Mouse (Mus musculus) heart, postnatal 36 days (tissue): ENCODE measurements around the gene Utp11. TPM values are rescaled to one million over a fixed set of nuclear protein-coding genes. Genes with fewer than 3 reads are reported as not detected.
A peak's percentile ranks its signal among the peaks of the same experiment; 100 is the strongest.

ENCODE experiments used
- DNase-seq, 2 experiments: peaks; one replicate each; pipeline ENCODE4 v3.0.0; 2021 to 2022
- intact Hi-C: fragments of 180-260 bp; cut with DNase I; formaldehyde crosslinking; loops from one replicate; pipeline ENCODE4 v1.15.1; 2025
- microRNA-seq, 2 experiments: library from miRNA; unstranded; fragments of <30 nt; microRNA quantifications; one replicate each; pipeline ENCODE4 v1.2.0; 2021; ENCODE audit warnings: borderline number of aligned reads in 2 of 2
- total RNA-seq, 2 experiments: library from RNA; stranded (reverse); gene quantifications; 2 replicates each; pipeline ENCODE4 v1.2.3; 2021

Gene Utp11
- total RNA-seq, 2 experiments from 2014 or later = 12.1 to 14.0 TPM

GRCm38 (mm10) chr4:124644974-124645433 is 48.4 kb downstream of the Utp11 start:
- intact Hi-C loops = no loop called here
- peak in 1 of 2 experiments; percentile 6 for DNase-seq

GRCm38 (mm10) chr4:124643859-124644258 is 49.5 kb downstream of the Utp11 start:
- DNase-seq = no peak
- intact Hi-C loops = no loop called here

GRCm38 (mm10) chr4:124639715-124640114 is 53.7 kb downstream of the Utp11 start:
- no peak for DNase-seq
- intact Hi-C loops = no loop called here

- DNase-seq = peak; percentile 22 to 40
- intact Hi-C loops = no loop called here
Measured at GRCm38 (mm10) chr4:124633281-124633680, 60.1 kb downstream of the Utp11 start.

GRCm38 (mm10) chr4:124632856-124633255 is 60.5 kb downstream of the Utp11 start:
- intact Hi-C loops = no loop called here

GRCm38 (mm10) chr4:124631456-124631855 is 61.9 kb downstream of the Utp11 start:
- intact Hi-C loops = no loop called here
- no peak for DNase-seq

More at GRCm38 (mm10) chr4:124632856-124633255, 60.5 kb downstream of the Utp11 start:
- no peak for DNase-seq

Small RNAs within 50 kb of the gene (microRNA-seq; reads per million reads assigned to microRNA genes)
- gene Gm24721 (0 reads per million in 2 experiments), gene Mir697 (0 reads per million in 2 experiments)

Other genes starting within 250 kb of the Utp11 start
- not detected for gene 3100002H09Rik, start 82.8 kb downstream of the Utp11 start, total RNA-seq
- gene Pou3f1, start 36.8 kb downstream of the Utp11 start, total RNA-seq = under 1 TPM; 0.11 to 0.16 TPM
- gene Fhl3, start 7.1 kb upstream of the Utp11 start, total RNA-seq = 10 to 100 TPM; 12.9 to 13.7 TPM
- 10 to 100 TPM; 18.1 to 18.2 TPM for gene Sf3a3, start 21.2 kb upstream of the Utp11 start, total RNA-seq
- gene Inpp5b, start 48.2 kb upstream of the Utp11 start, total RNA-seq = 10 to 100 TPM in 1 of 2 experiments, 1 to 10 TPM in 1; 8.6 to 11.7 TPM
- gene Mtf1, start 108.5 kb upstream of the Utp11 start, total RNA-seq = 10 to 100 TPM; 14.8 to 14.9 TPM
- 10 to 100 TPM; 17.8 to 22.2 TPM for gene Yrdc, start 157.1 kb upstream of the Utp11 start, total RNA-seq
- gene 1110065P20Rik, start 157.6 kb upstream of the Utp11 start, total RNA-seq = 10 to 100 TPM; 22.1 to 22.7 TPM
- under 1 TPM; 0.14 to 0.22 TPM for gene Maneal, start 168.6 kb upstream of the Utp11 start, total RNA-seq
- gene Epha10, start 187.3 kb upstream of the Utp11 start, total RNA-seq = not detected
- 1 to 10 TPM; 6.6 to 9.1 TPM for gene 9930104L06Rik, start 243.4 kb upstream of the Utp11 start, total RNA-seq
- 1 to 10 TPM; 1.5 TPM for gene Cdca8, start 245.7 kb upstream of the Utp11 start, total RNA-seq